Mouse (Mus musculus): ENCODE measurements around the gene Plekhb2.

- TF ChIP-seq CTCF (IDR thresholded peaks at IDR 0.05; ENCODE audit: borderline replicate concordance, insufficient read depth, low read length) (no peak), POLR2A (IDR thresholded peaks at IDR 0.05; ENCODE audit: low read depth, low read length) (no peak)
Measured at GRCm38 (mm10) chr1:34822003-34822402, 27.8 kb upstream of the Plekhb2 start.
